7 mouse cellular contexts compared by ENCODE assay signal in genomic region chr17:6665389-6665788, GRCm38 (mm10). TPM values are rescaled to one million over a fixed set of nuclear protein-coding genes. Genes with fewer than 3 reads are reported as not detected.
DNase-seq lines count a peak whose midpoint lies in the region; ATAC-seq lines count a peak whose summit lies in the region.
"Not testable (repeated sequence)": the region's sequence is repeated elsewhere in the genome, so short reads cannot be mapped to it uniquely, and the experiment has no call there.
"Had no signal": no experiment of that assay in that cellular context is flagged by ENCODE, and none has a peak within 500 bp of the region (broad histone marks: within the 10 kb centered on the region; RNA-seq: fewer than 3 reads in every experiment).

No protein-coding gene starts in this region.

- H3K9me3 ChIP-seq in forebrain, embryonic 11.5 days (ENCODE audit: control insufficient read depth, low read length); heart, embryonic 10.5 days; lung, embryonic 15.5 days; midbrain, embryonic 11.5 days (ENCODE audit: control insufficient read depth, low read length): not testable (repeated sequence)

- not testable (repeated sequence) for H3K27ac ChIP-seq in forebrain, embryonic 11.5 days (ENCODE audit: low read depth, low read length); heart, embryonic 10.5 days; lung, embryonic 15.5 days; midbrain, embryonic 11.5 days (ENCODE audit: low read depth, low read length)

- not testable (repeated sequence) for H3K27me3 ChIP-seq in forebrain, embryonic 11.5 days (ENCODE audit: control insufficient read depth, insufficient read depth, low read length); heart, embryonic 10.5 days (ENCODE audit: insufficient read depth, poor library complexity, severe bottlenecking); lung, embryonic 15.5 days; midbrain, embryonic 11.5 days (ENCODE audit: control insufficient read depth, insufficient read depth, low read length)

- peak; percentile 22 for DNase-seq in forebrain, embryonic 11.5 days (ENCODE audit: low spot score)
- DNase-seq in heart, embryonic 10.5 days (ENCODE audit: low spot score): peak; percentile 4
- peak; percentile 70 for DNase-seq in midbrain, embryonic 11.5 days (ENCODE audit: low spot score, missing footprints)
- DNase-seq in thymus, postnatal 14 days: peak; percentile 46

- ATAC-seq in forebrain, embryonic 11.5 days (replicated peaks; ENCODE audit: low FRiP score); midbrain, embryonic 11.5 days (ENCODE audit: low FRiP score): not testable (repeated sequence)
- peak; percentile 25; the same call in 1 of the 2 replicates for ATAC-seq in lung, embryonic 15.5 days (ENCODE audit: borderline replicate concordance, extremely low read depth, low FRiP score, low TSS enrichment)

- 90% methylated on average over 4 of the region's 5 CpGs for WGBS in forebrain, embryonic 11.5 days
- 84% methylated on average over 4 of the region's 5 CpGs for WGBS in heart, embryonic 10.5 days
- 81% methylated on average over 4 of the region's 5 CpGs for WGBS in lung, embryonic 15.5 days
- WGBS in midbrain, embryonic 11.5 days: 95% methylated on average over 4 of the region's 5 CpGs

- H3K4me2 ChIP-seq in forebrain, embryonic 11.5 days (ENCODE audit: low read depth, low read length, severe bottlenecking); lung, embryonic 15.5 days; midbrain, embryonic 11.5 days: not testable (repeated sequence)

- H3K4me3 ChIP-seq in forebrain, embryonic 11.5 days (ENCODE audit: low read depth, low read length); heart, embryonic 10.5 days; lung, embryonic 15.5 days; midbrain, embryonic 11.5 days (ENCODE audit: low read depth, low read length): not testable (repeated sequence)

- not testable (repeated sequence) for H3K36me3 ChIP-seq in forebrain, embryonic 11.5 days (ENCODE audit: control insufficient read depth, insufficient read depth, low read length); heart, embryonic 10.5 days; lung, embryonic 15.5 days; midbrain, embryonic 11.5 days (ENCODE audit: control insufficient read depth, insufficient read depth, low read length)

- not testable (repeated sequence) for H3K4me1 ChIP-seq in forebrain, embryonic 11.5 days (replicated peaks; ENCODE audit: control insufficient read depth, insufficient read depth, low read length); heart, embryonic 10.5 days; lung, embryonic 15.5 days; midbrain, embryonic 11.5 days (ENCODE audit: control insufficient read depth, insufficient read depth, low read length)

- H3K9ac ChIP-seq in forebrain, embryonic 11.5 days (ENCODE audit: low read length); lung, embryonic 15.5 days; midbrain, embryonic 11.5 days (ENCODE audit: low read length): not testable (repeated sequence)

RNA-seq across cellular contexts. Expression of gene Sytl3, which starts 6.5 kb away (rescaled TPM):
- polyA plus RNA-seq in forebrain, embryonic 11.5 days (2014; fragmentation: Nextera tagmentation; extraction: Ambion mirVana): not detected in 2 replicates
- polyA plus RNA-seq in heart, embryonic 10.5 days (2016; fragmentation: Nextera tagmentation; extraction: Ambion mirVana): 0.06 and 0.25 TPM in 2 replicates
- 0.44 and 1.1 TPM in 2 replicates for polyA plus RNA-seq in lung, embryonic 15.5 days (2015; fragmentation: Nextera tagmentation; extraction: Ambion mirVana)
- polyA plus RNA-seq in midbrain, embryonic 11.5 days (2014; fragmentation: Nextera tagmentation; extraction: Ambion mirVana): not detected in 2 replicates
- polyA plus RNA-seq: adrenal gland, adult 2 months; embryonic facial prominence, embryonic 10.5 days had no signal

RNA-seq across cellular contexts. Expression of gene Dynlt1f, which starts 9.7 kb away (rescaled TPM):
- polyA plus RNA-seq in forebrain, embryonic 11.5 days (2014; fragmentation: Nextera tagmentation; extraction: Ambion mirVana): 282 and 296 TPM in 2 replicates
- polyA plus RNA-seq in heart, embryonic 10.5 days (2016; fragmentation: Nextera tagmentation; extraction: Ambion mirVana): 242 and 244 TPM in 2 replicates
- polyA plus RNA-seq in lung, embryonic 15.5 days (2015; fragmentation: Nextera tagmentation; extraction: Ambion mirVana): 261 and 273 TPM in 2 replicates
- 302 and 308 TPM in 2 replicates for polyA plus RNA-seq in midbrain, embryonic 11.5 days (2014; fragmentation: Nextera tagmentation; extraction: Ambion mirVana)

Comparison
In these comparisons a context has a peak if more than half of its experiments do, and no peak if none do; other contexts are left out.
1. DNase-seq: peak in every context shown above with its lines; median percentile 70 in midbrain, embryonic 11.5 days; 46 in thymus, postnatal 14 days; 22 in forebrain, embryonic 11.5 days; 4 in heart, embryonic 10.5 days.